Mouse (Mus musculus): ENCODE measurements at regions not wholly inside any gene's neighbourhood (a gene's known extent, or its start where the extent isn't known, plus 50 kb on each side); places are given as distances from the start of the nearest gene placed in this dataset.

DNA sequence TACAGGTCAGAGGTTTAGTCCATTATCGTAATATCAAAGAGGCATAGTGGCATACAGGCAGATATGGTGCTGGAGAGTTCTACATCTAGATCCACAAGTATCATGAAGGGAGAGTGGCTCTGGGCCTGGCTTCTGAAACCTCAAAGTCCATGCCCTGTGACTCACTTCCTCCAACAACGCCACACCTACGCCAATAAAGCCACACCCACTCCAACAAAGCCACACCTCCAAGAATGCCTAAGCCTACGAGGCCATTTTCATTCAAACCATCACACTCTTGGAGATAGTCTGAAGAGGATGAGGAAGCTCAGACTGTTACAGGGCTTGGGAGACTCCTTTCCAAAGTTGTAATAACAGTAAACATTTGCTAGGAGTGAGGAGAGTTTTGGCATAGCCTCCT lies 102.6 kb upstream of the Mdm1 start:
- no peak for TF ChIP-seq CTCF (IDR thresholded peaks at IDR 0.05; ENCODE audit: extremely low read depth, insufficient read depth, low read length)
- no peak for TF ChIP-seq POLR2A (IDR thresholded peaks at IDR 0.05; ENCODE audit: extremely low read depth, insufficient read depth, low read length)
